Mouse (Mus musculus) kidney, postnatal 0 days (tissue): ENCODE measurements at regions not wholly inside any gene's neighbourhood (a gene's known extent, or its start where the extent isn't known, plus 50 kb on each side); places are given as distances from the start of the nearest gene placed in this dataset.
A peak's percentile ranks its signal among the peaks of the same experiment; 100 is the strongest.

Source experiments
- ATAC-seq: fragments of 200-750 bp; cut with Nextera tagmentation; replicated peaks from 2 replicates; pipeline ENCODE4 v1.8.0; 2017; ENCODE audit warnings: low read depth, moderate number of reproducible peaks, moderate TSS enrichment, moderate library complexity; ENCODE audit not compliant: low FRiP score
- DNase-seq: peaks from one replicate; pipeline ENCODE4 v3.0.0-alpha.2; 2016; ENCODE audit warnings: low spot score
- H3K27ac ChIP-seq: fragments of 300-500 bp; sonication (generic); 2 replicates; pipeline ENCODE4 v1.5.1; 2014; ENCODE audit warnings: mild to moderate bottlenecking
- H3K27me3 ChIP-seq: fragments of 300-500 bp; sonication (generic); 2 replicates; pipeline ENCODE4 v1.6.1; 2014; ENCODE audit warnings: low read length, mixed read lengths; ENCODE audit not compliant: insufficient read depth
- H3K36me3 ChIP-seq: fragments of 300-500 bp; sonication (generic); 2 replicates; pipeline ENCODE4 v1.6.1; 2014; ENCODE audit warnings: low read length, mixed read lengths; ENCODE audit not compliant: insufficient read depth
- H3K4me1 ChIP-seq: fragments of 300-500 bp; sonication (generic); replicated peaks from 2 replicates; pipeline ENCODE4 v1.6.1; 2014; ENCODE audit warnings: antibody characterized with exemption, low read length, mixed read lengths; ENCODE audit not compliant: insufficient read depth
- H3K4me2 ChIP-seq: fragments of 300-500 bp; sonication (generic); 2 replicates; pipeline ENCODE4 v1.6.1; 2014; ENCODE audit warnings: mild to moderate bottlenecking, low read length, moderate library complexity, mixed read lengths
- H3K4me3 ChIP-seq: fragments of 300-500 bp; sonication (generic); replicated peaks from 2 replicates; pipeline ENCODE4 v1.5.1; 2014; ENCODE audit warnings: low read depth, low read length
- H3K9ac ChIP-seq: fragments of 300-500 bp; sonication (generic); 2 replicates; pipeline ENCODE4 v1.6.1; 2014; ENCODE audit warnings: low read depth, low read length
- H3K9me3 ChIP-seq: fragments of 300-500 bp; sonication (generic); replicated peaks from 2 replicates; pipeline ENCODE4 v1.6.1; 2016; ENCODE audit warnings: low read length, inconsistent platforms, mixed read lengths
- CTCF ChIP-seq: IDR thresholded peaks from 2 replicates; pipeline ENCODE4 v1.5.1; 2016; ENCODE audit warnings: antibody characterized with exemption, low read depth, mild to moderate bottlenecking, moderate library complexity
- WGBS: fragments of 180-500 bp; shearing (Covaris S2); extraction: QIAGEN DNeasy Blood & Tissue Kit; methylation state at CpG from one replicate; pipeline ENCODE4 v1.1.7; 2014; 5-methylcytosine and 5-hydroxymethylcytosine counted together

DNA sequence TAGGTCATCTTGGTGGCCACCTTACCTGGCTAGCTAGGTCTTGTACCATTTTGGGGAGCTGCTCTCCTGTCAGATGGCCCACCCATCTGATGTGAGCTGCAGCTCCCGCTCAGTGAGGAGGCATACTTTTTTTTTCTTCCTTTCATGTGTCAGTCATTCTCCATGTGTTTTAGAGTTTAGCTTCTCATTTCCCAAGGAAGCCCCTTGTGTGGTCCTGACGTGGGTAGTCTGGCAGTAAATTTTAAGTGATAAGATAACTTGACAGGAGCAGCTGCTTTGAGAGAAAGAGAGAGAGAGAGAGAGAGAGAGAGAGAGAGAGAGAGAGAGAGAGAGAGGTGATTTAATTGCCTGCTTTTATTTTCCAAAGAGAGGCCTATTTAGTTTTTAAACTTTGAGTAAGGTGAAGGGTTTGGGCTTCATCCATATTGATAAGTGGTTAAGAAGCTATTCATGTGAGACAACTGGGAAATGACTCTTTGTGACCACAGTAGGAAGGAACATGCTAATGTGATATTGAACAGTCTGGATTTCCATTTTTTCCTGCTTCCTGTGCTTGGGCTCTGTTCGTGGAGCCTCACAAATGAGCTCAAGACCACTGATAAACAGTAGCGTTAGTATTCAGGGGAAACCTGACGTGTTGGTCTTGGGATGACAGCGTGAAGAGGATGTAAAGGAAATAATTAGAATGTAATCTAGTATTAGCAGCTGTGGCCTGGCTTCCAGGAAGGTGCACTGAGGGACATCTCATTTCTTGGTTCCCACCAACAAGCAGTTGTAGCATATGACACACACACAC lies 92.1 kb downstream of the Dact1 start:
- Histone ChIP-seq H3K9ac (no peak overlapping the region), H3K36me3 (no peaks in the 10 kb centered on the region), H3K9me3 (no peaks in the 10 kb centered on the region), H3K27me3 (no peaks in the 10 kb centered on the region), H3K4me3 (no peak overlapping the region), H3K4me1 (no peaks in the 10 kb centered on the region), H3K27ac (no peak overlapping the region), H3K4me2 (no peak overlapping the region)
- TF ChIP-seq CTCF = no peak
- DNase-seq (no peak), ATAC-seq (no peak)
- WGBS = 34% methylated on average over 6 of the region's 6 CpGs

DNA sequence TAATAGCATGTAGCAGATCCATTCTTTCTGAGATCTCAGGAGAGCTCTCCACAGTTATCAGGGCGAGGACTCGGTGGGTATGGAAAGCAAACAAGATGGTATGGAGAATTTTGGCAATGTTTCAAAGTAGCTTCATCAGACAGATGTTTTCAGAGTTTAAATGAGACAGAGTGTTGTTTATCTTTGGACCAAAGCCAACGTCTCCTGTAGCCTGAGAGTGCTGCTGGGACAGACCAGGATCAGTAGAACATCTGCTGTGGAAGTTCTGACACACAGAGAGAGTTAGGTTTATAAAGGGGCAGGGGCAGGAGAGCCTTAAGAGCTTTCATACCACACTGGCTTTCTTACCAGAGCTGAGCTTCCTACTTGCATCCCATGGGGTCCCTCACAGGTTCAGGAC lies 97.6 kb downstream of the Dact1 start:
- no peaks in the 10 kb centered on the region for H3K27me3 ChIP-seq
- no peak for TF ChIP-seq CTCF
- ATAC-seq (no peak), DNase-seq (no peak)
- H3K4me3 ChIP-seq = no peak overlapping the region
- H3K4me1 ChIP-seq = no peaks in the 10 kb centered on the region
- no peak overlapping the region for H3K27ac ChIP-seq
- H3K9me3 ChIP-seq = no peaks in the 10 kb centered on the region
- H3K9ac ChIP-seq = no peak overlapping the region
- no peak overlapping the region for H3K4me2 ChIP-seq
- H3K36me3 ChIP-seq = no peaks in the 10 kb centered on the region
- WGBS = 48% methylated on average over 3 of the region's 3 CpGs

DNA sequence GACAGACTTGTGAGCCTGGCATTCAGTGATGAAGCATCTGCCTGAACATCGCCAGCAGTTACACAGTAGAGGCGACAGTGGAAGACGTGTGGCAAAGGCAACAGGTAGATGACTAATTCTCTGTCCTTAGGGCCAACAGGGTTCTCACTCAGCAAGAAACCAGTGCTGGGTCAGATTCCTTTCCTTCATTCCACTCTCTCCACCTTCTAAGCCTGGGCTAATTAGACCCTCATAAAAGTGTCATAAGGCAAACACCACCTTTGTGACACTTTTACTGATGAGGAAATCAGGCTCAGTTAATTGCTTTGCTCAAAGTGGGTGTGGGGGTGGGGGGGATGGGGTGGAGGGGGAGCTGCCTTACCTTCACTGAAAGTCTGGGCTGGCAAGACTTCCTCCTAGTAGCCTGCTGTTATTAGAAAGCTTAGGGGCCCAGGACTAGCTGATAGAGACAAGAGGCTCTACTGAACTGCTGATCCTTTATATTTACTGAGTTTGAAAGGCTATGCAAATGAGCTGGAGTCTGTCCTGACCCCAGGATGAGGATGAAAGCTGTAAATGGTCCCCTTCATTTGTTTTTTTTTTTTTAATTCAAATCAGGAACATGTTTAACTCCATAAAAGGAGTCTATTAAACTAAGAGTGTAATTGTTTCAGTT lies 98.8 kb downstream of the Dact1 start:
- no peak for TF ChIP-seq CTCF
- Histone ChIP-seq H3K9ac (no peak overlapping the region), H3K27ac (no peak overlapping the region), H3K4me3 (no peak overlapping the region), H3K36me3 (no peaks in the 10 kb centered on the region), H3K4me1 (no peaks in the 10 kb centered on the region), H3K4me2 (no peak overlapping the region), H3K27me3 (no peaks in the 10 kb centered on the region), H3K9me3 (no peaks in the 10 kb centered on the region)
- ATAC-seq (no peak), DNase-seq (no peak)
- 29% methylated on average over 3 of the region's 3 CpGs for WGBS

DNA sequence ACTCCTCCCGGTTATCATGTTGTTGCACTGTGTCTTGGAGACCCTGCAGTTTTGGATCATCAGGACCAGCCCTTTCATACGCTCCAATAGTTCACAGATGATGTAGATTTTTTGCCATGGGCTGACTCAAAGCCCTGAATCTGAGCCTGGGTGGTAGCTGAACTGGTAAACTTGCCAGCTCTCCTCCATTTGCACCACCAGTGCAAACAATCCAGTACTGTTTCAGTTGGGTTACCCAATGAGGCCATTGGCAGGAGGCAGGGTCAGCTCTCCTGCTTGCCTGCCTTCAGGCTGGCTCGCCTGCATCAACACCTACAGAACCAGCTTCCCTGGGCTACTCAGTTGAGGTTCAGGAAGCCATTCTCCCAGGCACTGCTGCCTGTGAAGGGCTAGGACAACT lies 102.6 kb downstream of the Dact1 start:
- no peak for ATAC-seq
- Histone ChIP-seq H3K9me3 (no peaks in the 10 kb centered on the region), H3K27ac (no peak overlapping the region), H3K4me3 (no peak overlapping the region), H3K9ac (no peak overlapping the region), H3K36me3 (no peaks in the 10 kb centered on the region), H3K27me3 (no peaks in the 10 kb centered on the region), H3K4me1 (no peaks in the 10 kb centered on the region), H3K4me2 (no peak overlapping the region)
- 82% methylated on average over 3 of the region's 3 CpGs for whole genome bisulfite sequencing
- no peak for DNase-seq
- no peak for TF ChIP-seq CTCF

DNA sequence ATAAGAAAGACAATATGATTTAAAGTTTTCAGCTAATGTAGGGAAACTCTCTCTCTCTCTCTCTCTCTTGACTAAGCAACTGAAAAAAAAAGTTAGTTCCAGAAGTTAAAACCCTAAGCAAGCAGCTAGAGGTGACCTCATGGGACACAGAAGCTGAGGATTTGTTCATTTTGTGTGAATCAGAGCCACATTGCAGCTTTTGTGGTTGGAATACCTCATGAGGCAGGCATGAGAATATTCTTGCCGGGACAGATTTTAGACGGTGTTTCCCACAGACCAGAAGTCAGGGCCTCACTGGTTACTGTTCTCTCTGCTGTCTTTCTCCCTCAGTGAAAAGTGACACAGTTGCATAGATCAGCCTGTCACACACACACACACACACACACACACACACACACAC lies 107.3 kb downstream of the Dact1 start:
- Histone ChIP-seq H3K9me3 (no peaks in the 10 kb centered on the region), H3K36me3 (no peaks in the 10 kb centered on the region), H3K4me3 (no peak overlapping the region), H3K9ac (no peak overlapping the region), H3K27me3 (no peaks in the 10 kb centered on the region), H3K27ac (no peak overlapping the region), H3K4me2 (no peak overlapping the region), H3K4me1 (no peaks in the 10 kb centered on the region)
- no peak for ATAC-seq
- no peak for DNase-seq
- no peak for TF ChIP-seq CTCF
- WGBS = 81% methylated on average over 2 of the region's 2 CpGs

DNA sequence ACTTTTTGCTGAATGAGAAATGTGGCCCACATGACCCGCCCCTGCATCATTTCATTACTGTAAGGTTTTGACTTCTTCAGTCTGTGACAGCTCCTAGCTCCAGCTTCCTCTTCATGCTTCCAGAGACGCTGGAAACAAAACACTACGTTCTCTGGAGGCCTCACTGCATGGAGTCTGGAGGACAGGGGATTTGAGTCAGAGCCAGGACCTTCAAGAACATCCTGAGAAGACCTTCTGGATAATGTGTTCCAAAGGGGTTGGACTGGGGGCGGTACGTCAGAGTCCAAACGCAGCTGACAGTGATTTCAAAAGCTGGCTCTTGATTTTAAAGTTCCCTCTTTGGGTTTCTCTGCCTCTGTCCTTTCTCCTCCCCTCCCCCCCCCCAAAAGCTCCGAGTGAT lies 108.5 kb downstream of the Dact1 start:
- Histone ChIP-seq H3K9ac (no peak overlapping the region), H3K4me2 (no peak overlapping the region), H3K27ac (no peak overlapping the region), H3K4me1 (no peaks in the 10 kb centered on the region), H3K9me3 (no peaks in the 10 kb centered on the region), H3K27me3 (no peaks in the 10 kb centered on the region), H3K4me3 (no peak overlapping the region), H3K36me3 (no peaks in the 10 kb centered on the region)
- 47% methylated on average over 7 of the region's 7 CpGs for WGBS
- DNase-seq (peak; percentile 15), ATAC-seq (no peak)
- no peak for TF ChIP-seq CTCF
